Mouse (Mus musculus): ENCODE measurements at regions not wholly inside any gene's neighbourhood (a gene's known extent, or its start where the extent isn't known, plus 50 kb on each side); places are given as distances from the start of the nearest gene placed in this dataset.

DNA sequence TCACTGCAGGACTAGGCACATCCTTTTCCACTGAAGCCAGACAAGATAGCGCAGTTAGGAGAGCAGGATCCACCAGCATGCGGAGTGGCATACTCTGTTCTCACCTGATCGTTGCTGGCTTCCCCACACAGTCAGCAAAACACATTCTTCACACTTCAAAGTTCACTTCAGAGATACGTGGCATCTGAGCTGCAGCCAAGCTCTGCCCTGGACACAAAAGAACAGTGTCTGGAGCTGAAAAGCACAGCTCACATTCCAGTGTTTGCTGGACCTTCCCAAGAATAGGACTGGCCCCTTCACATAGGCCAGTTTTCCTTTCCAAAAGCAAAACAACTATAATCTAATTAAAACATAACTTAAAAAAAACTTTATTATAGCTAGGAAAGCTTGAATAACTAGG is 264.7 kb upstream of the Spred2 start:
- peak; percentile 66 for DNase-seq (ENCODE audit: inconsistent ontology term)

GRCm38 (mm10) chr11:19666732-19667131 is 257.4 kb upstream of the Spred2 start:
- DNase-seq (ENCODE audit: inconsistent ontology term) = peak; percentile 45

DNA sequence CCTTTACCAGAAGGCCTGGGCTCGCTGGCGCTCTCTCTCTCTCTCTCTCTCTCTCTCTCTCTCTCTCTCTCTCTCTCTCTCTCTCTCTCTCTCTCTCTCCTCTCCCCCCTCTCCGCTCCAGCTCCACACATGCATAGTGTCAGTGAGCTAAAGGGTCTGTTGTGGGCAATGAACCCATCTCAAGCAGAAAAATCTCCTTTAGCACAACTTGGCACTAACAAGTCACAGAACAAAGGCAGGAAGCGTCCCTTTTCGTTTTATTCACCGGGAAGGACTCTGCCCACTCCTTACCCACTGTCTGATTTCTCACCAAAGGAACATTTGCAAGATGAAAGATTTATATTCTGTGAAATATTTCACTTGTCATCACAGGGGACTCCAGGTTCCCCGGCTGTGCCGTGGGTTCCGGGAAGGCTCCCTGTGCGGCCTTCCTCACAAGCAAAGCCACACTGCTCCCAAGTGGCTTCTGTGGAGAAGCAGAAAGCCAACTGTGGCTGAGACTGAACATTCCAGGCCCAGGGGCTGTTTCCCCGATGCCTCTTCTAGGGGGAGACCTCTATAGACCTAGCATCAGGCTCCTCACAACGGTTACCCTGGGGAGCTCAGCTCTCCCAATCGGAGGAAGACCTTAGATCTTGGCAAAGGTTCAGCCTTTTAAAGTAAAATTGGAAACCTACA is 253.2 kb upstream of the Spred2 start:
- peak; percentile 36 for DNase-seq (ENCODE audit: inconsistent ontology term)

- DNase-seq (ENCODE audit: inconsistent ontology term) = no peak
These were observed 251.2 kb upstream of the Spred2 start for GRCm38 (mm10) chr11:19673012-19673411.

GRCm38 (mm10) chr11:19676514-19676913 is 247.7 kb upstream of the Spred2 start:
- DNase-seq (ENCODE audit: inconsistent ontology term) = no peak

DNA sequence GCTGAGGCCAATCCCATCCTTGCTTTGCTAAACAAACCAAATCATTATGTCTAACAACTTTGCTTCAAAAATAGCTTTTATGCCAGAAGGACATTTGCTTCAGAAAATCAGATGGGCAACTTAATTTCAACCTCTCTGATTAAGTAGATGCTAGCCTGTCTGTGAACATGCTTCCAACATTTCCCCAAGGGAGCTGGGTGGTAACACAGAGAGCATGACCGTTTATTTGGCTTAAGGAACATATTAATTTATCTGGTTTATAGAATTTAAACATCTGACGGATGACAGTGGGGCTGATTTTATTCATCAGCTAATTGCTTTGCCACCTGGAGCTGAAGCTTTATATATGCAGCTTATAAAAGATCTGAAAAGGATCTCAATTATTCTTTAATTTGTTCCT is 245.1 kb upstream of the Spred2 start:
- DNase-seq (ENCODE audit: inconsistent ontology term) = no peak

DNA sequence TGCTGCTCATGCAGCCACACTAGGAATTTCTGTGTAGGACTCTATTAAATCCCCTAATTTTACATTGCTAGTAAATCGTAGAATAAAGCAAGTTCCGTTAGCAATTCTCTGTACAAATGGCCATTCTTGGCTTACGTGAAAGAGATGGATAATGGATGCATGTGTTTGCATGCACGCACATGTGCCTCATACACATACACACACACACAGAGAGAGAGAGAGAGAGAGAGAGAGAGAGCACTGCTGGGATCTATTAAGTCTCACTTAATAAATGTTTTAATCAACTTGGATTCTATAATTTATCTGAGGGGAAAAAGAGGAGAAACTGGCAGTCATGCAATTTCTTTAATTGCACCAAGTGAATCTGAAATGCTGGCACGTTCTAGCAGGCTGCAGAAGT is 244.5 kb upstream of the Spred2 start:
- no peak for DNase-seq (ENCODE audit: inconsistent ontology term)

GRCm38 (mm10) chr11:19701198-19701597 is 223.0 kb upstream of the Spred2 start:
- DNase-seq (ENCODE audit: inconsistent ontology term) = peak; percentile 7

DNA sequence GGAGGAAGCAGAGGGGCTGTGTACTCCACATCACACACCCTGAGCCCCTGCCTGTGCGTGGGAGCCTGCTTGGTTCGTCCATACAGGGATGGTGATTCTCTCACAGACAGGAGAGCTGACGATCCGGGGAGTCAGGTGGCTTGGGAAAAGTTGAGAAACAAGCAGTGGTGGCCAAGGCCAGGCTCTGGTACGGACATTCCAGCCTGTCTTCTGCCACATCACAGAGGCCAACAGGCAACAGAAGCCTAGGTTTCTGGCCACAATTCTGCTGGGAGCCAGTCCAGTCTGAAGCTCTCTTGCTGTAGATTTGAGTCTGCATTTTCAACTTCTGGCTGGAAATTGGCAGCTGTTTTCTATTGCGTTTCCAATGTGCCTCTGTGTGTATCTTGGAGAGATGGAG is 215.4 kb upstream of the Spred2 start:
- DNase-seq (ENCODE audit: inconsistent ontology term) = no peak

- no peak for DNase-seq (ENCODE audit: inconsistent ontology term)
These were observed 214.8 kb upstream of the Spred2 start for GRCm38 (mm10) chr11:19709337-19709736.

DNA sequence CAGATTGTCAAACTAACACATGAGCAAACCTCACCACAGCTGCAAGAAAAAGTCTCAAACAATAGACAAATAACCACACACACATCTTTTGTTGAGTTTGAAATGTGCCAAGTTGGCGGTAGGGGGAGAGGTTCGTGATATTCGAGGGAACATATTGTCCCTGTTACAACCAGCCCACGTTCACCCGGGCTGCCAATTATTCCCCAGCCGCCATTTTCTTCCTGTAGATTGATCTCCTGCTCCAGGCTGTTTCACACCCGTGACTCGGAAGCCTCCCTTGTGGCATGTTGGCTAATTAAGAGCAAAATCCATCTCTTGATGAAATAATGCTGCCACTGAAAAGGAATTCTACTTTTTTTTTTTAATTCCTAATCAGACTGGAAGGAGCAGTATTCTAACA is 211.1 kb upstream of the Spred2 start:
- no peak for DNase-seq (ENCODE audit: inconsistent ontology term)

DNA sequence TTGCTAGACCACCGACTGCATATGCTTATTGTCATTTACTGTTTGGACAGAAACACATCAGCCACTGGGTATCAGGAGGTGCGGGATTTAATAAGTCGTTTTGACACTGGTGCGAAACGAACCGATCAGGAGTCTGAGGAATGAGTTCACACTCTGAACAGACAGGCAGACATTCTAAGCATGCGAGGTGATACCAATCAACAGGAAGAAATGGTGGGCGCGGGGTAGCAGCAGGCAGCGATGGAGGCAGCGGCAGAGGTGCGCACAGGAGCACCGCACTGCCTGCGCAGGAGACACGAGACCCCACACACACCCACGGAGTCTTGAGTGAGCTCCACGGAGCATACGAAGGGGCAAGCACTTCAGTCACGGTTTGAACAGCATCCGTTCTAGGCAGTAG is 210.6 kb upstream of the Spred2 start:
- DNase-seq (ENCODE audit: inconsistent ontology term) = no peak

GRCm38 (mm10) chr11:19714211-19714610 is 210.0 kb upstream of the Spred2 start:
- no peak for DNase-seq (ENCODE audit: inconsistent ontology term)

- DNase-seq (ENCODE audit: inconsistent ontology term) = no peak
These were observed 209.1 kb upstream of the Spred2 start for GRCm38 (mm10) chr11:19714888-19715595.

GRCm38 (mm10) chr11:19718165-19718564 is 206.0 kb upstream of the Spred2 start:
- no peak for DNase-seq (ENCODE audit: inconsistent ontology term)

GRCm38 (mm10) chr11:19729031-19729430 is 195.1 kb upstream of the Spred2 start:
- no peak for DNase-seq (ENCODE audit: inconsistent ontology term)

- peak; percentile 51 for DNase-seq (ENCODE audit: inconsistent ontology term)
These were observed 193.4 kb upstream of the Spred2 start for GRCm38 (mm10) chr11:19730747-19731146.

- DNase-seq (ENCODE audit: inconsistent ontology term) = no peak
These were observed 188.1 kb upstream of the Spred2 start for GRCm38 (mm10) chr11:19736076-19736475.

DNA sequence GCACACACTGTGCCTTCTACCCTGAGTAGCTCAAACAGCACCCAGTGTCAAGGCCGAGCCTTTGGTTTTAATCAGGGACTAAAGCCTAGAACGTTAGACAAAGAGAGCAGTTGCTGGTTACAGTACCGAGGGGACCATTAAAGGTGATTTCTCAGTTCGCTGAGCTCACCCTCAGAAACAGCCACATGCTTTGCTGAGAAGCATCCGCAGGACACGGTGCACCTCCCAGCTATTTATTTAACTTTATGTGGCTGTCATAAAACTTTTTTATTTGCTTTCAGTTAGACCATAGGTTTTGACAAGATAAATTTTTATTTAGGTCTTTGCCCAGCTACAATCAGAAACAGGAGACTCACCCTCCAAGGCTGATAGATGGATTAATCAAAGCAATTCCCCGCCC is 187.2 kb upstream of the Spred2 start:
- no peak for DNase-seq (ENCODE audit: inconsistent ontology term)

GRCm38 (mm10) chr11:19737331-19737730 is 186.8 kb upstream of the Spred2 start:
- peak; percentile 16 for DNase-seq (ENCODE audit: inconsistent ontology term)

GRCm38 (mm10) chr11:19737807-19738206 is 186.4 kb upstream of the Spred2 start:
- DNase-seq (ENCODE audit: inconsistent ontology term) = no peak

- DNase-seq (ENCODE audit: inconsistent ontology term) = no peak
These were observed 184.5 kb upstream of the Spred2 start for GRCm38 (mm10) chr11:19739527-19740151.

DNA sequence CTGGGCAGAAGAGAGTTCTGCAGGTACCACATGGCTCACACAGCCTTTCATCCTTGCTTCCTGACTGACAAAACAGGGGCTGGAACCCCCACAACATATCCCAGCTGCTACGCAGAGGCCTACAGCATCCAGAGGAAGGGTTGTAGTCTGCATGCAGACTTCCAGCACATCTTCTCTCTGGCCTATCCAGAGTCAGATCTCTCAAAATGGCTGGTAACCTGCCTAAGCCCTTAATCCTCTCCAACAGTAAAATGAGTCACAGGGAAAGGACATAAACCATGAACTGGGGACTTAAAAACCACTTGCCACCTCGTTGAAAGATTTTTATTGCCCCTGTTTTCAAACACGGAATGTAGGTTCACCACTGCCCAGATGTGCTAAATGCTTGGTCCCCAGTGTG is 183.6 kb upstream of the Spred2 start:
- no peak for DNase-seq (ENCODE audit: inconsistent ontology term)
